Mouse (Mus musculus): ENCODE data around the gene Elovl7.

- TF ChIP-seq CTCF (IDR thresholded peaks at IDR 0.05; ENCODE audit: low read depth, low read length), result no peak
- no peak for TF ChIP-seq POLR2A (IDR thresholded peaks at IDR 0.05; ENCODE audit: borderline replicate concordance, low read depth, low read length)
Measured at GRCm38 (mm10) chr13:108277320-108277719, 63.1 kb downstream of the Elovl7 start.

All from bone marrow macrophage, adult 2 months (primary cell).